In genomic region chr12:77788273-77788672, GRCm38 (mm10) we compare ENCODE assay signal across 20 mouse cellular contexts.
DNase-seq lines count a peak whose midpoint lies in the region.
"Had no signal": no experiment of that assay in that cellular context is flagged by ENCODE, and none has a peak within 500 bp of the region (broad histone marks: within the 10 kb centered on the region; RNA-seq: fewer than 3 reads in every experiment).

No protein-coding gene starts in this region.

- peaks cover 4% of the 10 kb centered on the region; the same call in 1 of the 2 replicates for H3K27me3 ChIP-seq in heart, embryonic 10.5 days (ENCODE audit: insufficient read depth, poor library complexity, severe bottlenecking)
- H3K27me3 ChIP-seq: heart, embryonic 15.5 days; hindbrain, embryonic 13.5 days; intestine, embryonic 15.5 days; liver, embryonic 15.5 days; stomach, embryonic 15.5 days had no signal

- H3K36me3 ChIP-seq in heart, embryonic 10.5 days = no peaks in the 10 kb centered on the region
- H3K36me3 ChIP-seq: embryonic facial prominence, embryonic 10.5 days; heart, embryonic 15.5 days; hindbrain, embryonic 13.5 days; intestine, embryonic 15.5 days; limb, embryonic 13.5 days; liver, embryonic 15.5 days; midbrain, embryonic 12.5 days; stomach, embryonic 15.5 days had no signal

- no peak overlapping the region for H3K4me3 ChIP-seq in heart, embryonic 10.5 days
- H3K4me3 ChIP-seq: embryonic facial prominence, embryonic 10.5 days; heart, adult 2 months; heart, embryonic 15.5 days; hindbrain, embryonic 13.5 days; intestine, embryonic 15.5 days; limb, embryonic 13.5 days; liver, embryonic 15.5 days; midbrain, embryonic 12.5 days; stomach, embryonic 15.5 days had no signal

- no peak overlapping the region for H3K27ac ChIP-seq in heart, embryonic 10.5 days
- H3K27ac ChIP-seq: embryonic facial prominence, embryonic 10.5 days; heart, adult 2 months; heart, embryonic 15.5 days; hindbrain, embryonic 13.5 days; intestine, embryonic 15.5 days; limb, embryonic 13.5 days; liver, embryonic 15.5 days; macrophage; midbrain, embryonic 12.5 days; stomach, embryonic 15.5 days had no signal

- H3K4me1 ChIP-seq in heart, embryonic 10.5 days = peaks cover 6% of the 10 kb centered on the region
- H3K4me1 ChIP-seq: liver, embryonic 15.5 days; stomach, embryonic 15.5 days had no signal

- intact Hi-C loops in heart, postnatal 14 days (cut with DNase I) = no loop called here

- H3K9me3 ChIP-seq in heart, embryonic 10.5 days = no peaks in the 10 kb centered on the region
- H3K9me3 ChIP-seq: embryonic facial prominence, embryonic 10.5 days; heart, embryonic 15.5 days; hindbrain, embryonic 13.5 days; intestine, embryonic 15.5 days; limb, embryonic 13.5 days; liver, embryonic 15.5 days; midbrain, embryonic 12.5 days; stomach, embryonic 15.5 days had no signal

- peak; percentile 25 for DNase-seq in heart, embryonic 10.5 days (ENCODE audit: low spot score)
- DNase-seq in heart, postnatal 14 days = no peak
- DNase-seq in CD4-positive helper T cell, adult 2 months (ENCODE audit: low read depth, low spot score) = peak; percentile 68
- DNase-seq in brain, adult 2 months (ENCODE audit: low read depth, low spot score) = peak; percentile 67
- peak; percentile 76 for DNase-seq in naive thymus-derived CD4-positive, alpha-beta T cell, adult 2 months (ENCODE audit: low read depth)
- no peak for DNase-seq in adrenal gland, postnatal 25 days
- DNase-seq in layer of hippocampus, postnatal 36 days = no peak
- DNase-seq in adrenal gland, adult 2 months = no peak
- DNase-seq: cerebellum, adult 2 months; gastrocnemius, postnatal 14 days; heart, adult 2 months had no signal

- WGBS in heart, embryonic 10.5 days = 66% methylated on average over 2 of the region's 2 CpGs

Comparison
In these comparisons a context has a peak if more than half of its experiments do, and no peak if none do; other contexts are left out.
1. DNase-seq: peak in heart, embryonic 10.5 days (single experiment), CD4-positive helper T cell, adult 2 months (single experiment), brain, adult 2 months (single experiment) and naive thymus-derived CD4-positive, alpha-beta T cell, adult 2 months (single experiment); none in heart, postnatal 14 days (0 of 2), adrenal gland, postnatal 25 days (single experiment), layer of hippocampus, postnatal 36 days (0 of 2) and adrenal gland, adult 2 months (single experiment).